Mouse (Mus musculus) colon, adult 2 months (tissue): Measurements from ENCODE around the gene Gm15091. TPM values are rescaled to one million over a fixed set of nuclear protein-coding genes. Genes with fewer than 3 reads are reported as not detected.

Experiments
- polyA plus RNA-seq: library from polyadenylated mRNA; depleted of rRNA; stranded (reverse); fragments of >200 nt; gene quantifications from 2 replicates; pipeline ENCODE4 v1.2.3, GENCODE M21; 2012; rRNA removed

Gene Gm15091
- polyA plus RNA-seq = not detected in 2 replicates

DNA sequence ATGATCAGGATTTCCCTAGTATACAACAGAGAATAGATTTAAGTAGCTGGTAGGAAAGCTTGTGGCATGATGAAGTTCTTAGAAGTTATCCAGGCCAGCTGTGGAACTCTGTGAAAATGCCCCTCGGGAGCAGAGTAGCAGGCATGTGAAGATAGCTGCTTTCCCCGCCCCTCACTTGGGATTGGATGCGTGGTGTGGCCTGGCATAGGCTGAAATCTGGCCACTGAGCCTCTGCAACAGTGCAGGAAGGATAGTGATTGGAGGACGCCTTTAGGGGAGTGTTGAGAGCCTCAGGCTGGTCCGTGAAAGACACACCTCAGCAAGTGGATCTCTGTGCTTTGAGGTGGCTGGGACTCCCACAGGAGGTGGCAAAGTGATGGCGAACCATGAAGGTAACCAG lies at the start of gene Gm15091:
Gene Gm15091 (plus strand): TSS at position 301 of the 400 bp plus-strand sequence.

Other genes starting within 250 kb of the Gm15091 start
- not detected in 2 replicates for gene Gm15097, start 157.2 kb upstream of the Gm15091 start, polyA plus RNA-seq